Mouse (Mus musculus) left cerebral cortex, postnatal 36 days (tissue): ENCODE results near the gene Cdk12. TPM values are rescaled to one million over a fixed set of nuclear protein-coding genes. Genes with fewer than 3 reads are reported as not detected.
"Not testable (repeated sequence)": the region's sequence is repeated elsewhere in the genome, so short reads cannot be mapped to it uniquely, and the experiment has no call there.

Experiments
- DNase-seq, 2 experiments: peaks; one replicate each; pipeline ENCODE4 v3.0.0; 2021 to 2022; ENCODE audit warnings: low spot score in 2 of 2, mixed read lengths in 1 of 2
- intact Hi-C: fragments of 180-260 bp; cut with DNase I; formaldehyde crosslinking; loops from one replicate; pipeline ENCODE4 v1.15.1; 2025
- total RNA-seq, 2 experiments: library from RNA; stranded (reverse); gene quantifications; 2 replicates each; pipeline ENCODE4 v1.2.3; 2021

Cdk12 gene
- total RNA-seq, result 10 to 100 TPM; 34.4 to 44.4 TPM

GRCm38 (mm10) chr11:98202641-98203350, at the start of gene Cdk12:
Gene Cdk12 (plus strand): TSS chr11:98203059.
- intact Hi-C loops, result loop anchor here (1.0 kb wide), 1 partner anchor 9 kb away; the partner anchor contains the start of gene Med1
- DNase-seq, result peak; percentile 90 to 94

- intact Hi-C loops, result no loop called here
- no peak for DNase-seq
These were observed 47.8 kb upstream of the Cdk12 start for GRCm38 (mm10) chr11:98155094-98155493.

GRCm38 (mm10) chr11:98168400-98168799, 34.5 kb upstream of the Cdk12 start:
- no peak for DNase-seq
- intact Hi-C loops, result loop anchor here (5.0 kb wide), 2 partner anchors 54 to 66 kb away; no protein-coding TSS in a partner anchor

GRCm38 (mm10) chr11:98182149-98182548, 20.7 kb upstream of the Cdk12 start:
- DNase-seq, intact Hi-C loops: not testable (repeated sequence)

- no peak for DNase-seq
- intact Hi-C loops, result no loop called here
These were observed 15.0 kb upstream of the Cdk12 start for GRCm38 (mm10) chr11:98187640-98188395.

- no peak for DNase-seq
- intact Hi-C loops, result no loop called here
These were observed 12.0 kb upstream of the Cdk12 start for GRCm38 (mm10) chr11:98190820-98191219.

GRCm38 (mm10) chr11:98192901-98193805, 9.7 kb upstream of the Cdk12 start, which contains the start of gene Med1:
Gene Med1 (minus strand): TSS chr11:98193293.
- DNase-seq, result peak; percentile 91
- intact Hi-C loops, result loop anchor here (1.0 kb wide), 1 partner anchor 9 kb away; no protein-coding TSS in a partner anchor

- peak in 1 of 2 experiments; percentile 23 for DNase-seq
These were observed 843 bp upstream of the Cdk12 start for GRCm38 (mm10) chr11:98201791-98202640.

GRCm38 (mm10) chr11:98203351-98203911, 572 bp downstream of the Cdk12 start:
- intact Hi-C loops, result no loop called here

More at GRCm38 (mm10) chr11:98201791-98202640, 843 bp upstream of the Cdk12 start:
- intact Hi-C loops, result loop anchor here (1.0 kb wide), 1 partner anchor 9 kb away; the partner anchor contains the start of gene Med1

GRCm38 (mm10) chr11:98203931-98204421, 1.1 kb downstream of the Cdk12 start:
- intact Hi-C loops, result no loop called here
- peak in 1 of 2 experiments; percentile 15 for DNase-seq

More at GRCm38 (mm10) chr11:98203351-98203911, 572 bp downstream of the Cdk12 start:
- DNase-seq, result peak in 1 of 2 experiments; percentile 65

GRCm38 (mm10) chr11:98205463-98205862, 2.6 kb downstream of the Cdk12 start:
- DNase-seq, result no peak
- intact Hi-C loops, result no loop called here

- DNase-seq, intact Hi-C loops: not testable (repeated sequence)
These were observed 3.4 kb downstream of the Cdk12 start for GRCm38 (mm10) chr11:98206281-98206680.

GRCm38 (mm10) chr11:98209661-98210060, 6.8 kb downstream of the Cdk12 start:
- DNase-seq, intact Hi-C loops: not testable (repeated sequence)

- intact Hi-C loops, result no loop called here
- no peak for DNase-seq
These were observed 10.5 kb downstream of the Cdk12 start for GRCm38 (mm10) chr11:98213311-98213710.

GRCm38 (mm10) chr11:98226349-98226748, 23.5 kb downstream of the Cdk12 start:
- DNase-seq, result no peak
- intact Hi-C loops, result no loop called here

- intact Hi-C loops, result no loop called here
- no peak for DNase-seq
These were observed 35.6 kb downstream of the Cdk12 start for GRCm38 (mm10) chr11:98238416-98238815.

- intact Hi-C loops, result no loop called here
- no peak for DNase-seq
These were observed 36.1 kb downstream of the Cdk12 start for GRCm38 (mm10) chr11:98238995-98239394.

GRCm38 (mm10) chr11:98242910-98243309, 40.1 kb downstream of the Cdk12 start:
- intact Hi-C loops, result loop anchor here (5.0 kb wide), 1 partner anchor 141 kb away; no protein-coding TSS in a partner anchor

More at GRCm38 (mm10) chr11:98242910-98243309, 40.1 kb downstream of the Cdk12 start:
- not testable (repeated sequence) for DNase-seq
